Mouse (Mus musculus) bone marrow macrophage, adult 2 months (primary cell): ENCODE measurements around the gene Abtb1.

ENCODE experiments used
- CTCF ChIP-seq: IDR thresholded peaks from 2 replicates; pipeline ENCODE4 v1.5.1; 2012; ENCODE audit warnings: low read depth, mild to moderate bottlenecking, low read length, moderate library complexity
- POLR2A ChIP-seq: IDR thresholded peaks from 2 replicates; pipeline ENCODE4 v1.6.1; 2012; ENCODE audit warnings: mild to moderate bottlenecking, low read depth, low read length, borderline replicate concordance

- TF ChIP-seq CTCF (no peak), POLR2A (no peak)
Observed at GRCm38 (mm10) chr6:88869459-88869858, 27.7 kb upstream of the Abtb1 start.
